Mouse (Mus musculus) embryo, embryonic 11.5 days (tissue): Measurements from ENCODE around the gene Ndc1.
"Not testable (repeated sequence)": the region's sequence is repeated elsewhere in the genome, so short reads cannot be mapped to it uniquely, and the experiment has no call there.

Source experiments
- DNase-seq: peaks from one replicate; pipeline ENCODE4 v3.0.0-alpha.2; 2012; ENCODE audit warnings: low read depth, low spot score

Gene Ndc1

DNA sequence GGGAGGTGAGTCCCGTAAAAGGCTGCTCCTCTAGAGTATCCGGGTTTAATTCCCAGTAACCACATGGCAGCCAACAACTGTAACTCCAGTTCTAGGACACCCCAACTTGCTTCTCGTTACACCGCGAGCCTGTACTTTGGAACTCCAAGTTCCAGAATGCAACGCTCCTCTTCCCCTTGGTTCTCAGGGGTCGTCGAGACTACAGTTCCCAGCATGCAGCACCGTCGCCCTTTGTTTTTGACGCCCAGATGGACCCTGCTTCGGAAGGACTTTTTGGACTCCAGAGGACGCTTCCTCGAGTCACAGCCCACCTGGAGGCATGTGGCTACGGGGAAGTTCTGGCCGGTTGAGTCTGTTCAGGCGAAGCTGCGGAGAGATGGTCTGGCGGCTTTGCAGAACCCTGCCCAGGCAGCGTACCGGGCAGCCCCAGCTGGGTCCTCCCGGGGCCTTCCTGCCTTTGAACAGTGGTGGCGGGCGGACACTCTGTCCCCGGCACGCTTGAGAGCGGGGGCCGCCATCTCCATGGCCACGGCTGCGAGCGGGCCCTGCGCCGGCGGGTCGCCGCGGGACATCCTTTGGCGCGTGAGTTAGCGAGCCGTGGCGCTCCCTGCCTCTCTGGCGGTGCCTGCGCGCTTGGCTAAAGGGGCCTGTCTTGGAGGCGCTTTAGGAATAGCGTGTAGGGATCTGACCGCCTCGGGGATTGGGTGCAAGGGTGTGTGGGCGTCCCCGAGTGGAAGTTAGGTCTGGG is at the start of gene Ndc1:
Gene Ndc1 (plus strand): TSS at position 218 of the 748 bp plus-strand sequence.
- peak; percentile 77 for DNase-seq

DNA sequence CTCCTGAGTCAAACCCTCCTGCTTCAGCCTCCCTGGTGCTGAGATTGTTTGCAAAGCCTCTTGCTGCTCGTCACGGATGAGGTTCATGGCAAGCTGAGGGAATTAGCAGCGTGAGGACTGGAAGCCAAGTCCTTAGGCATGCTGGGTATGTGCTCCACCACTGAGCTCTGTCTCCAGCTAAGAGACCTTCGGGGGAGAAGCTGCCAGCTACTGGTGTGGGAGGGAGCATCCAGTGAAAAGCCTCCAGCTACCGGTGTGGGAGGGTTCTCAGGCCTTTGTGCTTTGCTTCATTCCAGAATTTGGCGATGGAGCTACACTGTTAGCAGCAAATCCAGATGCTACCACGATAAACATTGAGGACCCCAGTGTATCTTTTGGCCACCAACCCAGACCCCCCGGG is 48.9 kb upstream of the Ndc1 start:
- DNase-seq: no peak

GRCm38 (mm10) chr4:107321041-107321440 is 46.5 kb upstream of the Ndc1 start:
- no peak for DNase-seq

DNA sequence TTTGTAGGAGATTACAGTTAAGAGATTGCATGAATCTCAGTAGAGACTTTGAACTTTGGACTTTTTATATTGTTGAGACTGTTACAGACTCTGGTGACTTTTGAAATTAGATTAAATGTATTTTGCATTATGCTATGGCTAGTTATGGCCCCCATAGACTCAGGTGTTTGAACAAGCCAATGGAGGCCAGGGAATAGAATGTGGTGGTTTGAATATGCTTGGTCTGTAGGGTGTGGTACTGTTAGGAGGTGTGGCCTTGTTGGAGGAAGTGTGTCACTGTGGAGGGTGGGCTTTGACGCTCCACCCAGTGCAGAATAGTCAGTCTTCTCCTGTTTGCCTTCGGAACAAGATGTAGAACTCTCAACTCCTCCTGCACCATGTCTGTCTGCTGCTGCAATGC is 44.5 kb upstream of the Ndc1 start:
- DNase-seq: no peak

GRCm38 (mm10) chr4:107328530-107328929 is 39.1 kb upstream of the Ndc1 start:
- no peak for DNase-seq

DNA sequence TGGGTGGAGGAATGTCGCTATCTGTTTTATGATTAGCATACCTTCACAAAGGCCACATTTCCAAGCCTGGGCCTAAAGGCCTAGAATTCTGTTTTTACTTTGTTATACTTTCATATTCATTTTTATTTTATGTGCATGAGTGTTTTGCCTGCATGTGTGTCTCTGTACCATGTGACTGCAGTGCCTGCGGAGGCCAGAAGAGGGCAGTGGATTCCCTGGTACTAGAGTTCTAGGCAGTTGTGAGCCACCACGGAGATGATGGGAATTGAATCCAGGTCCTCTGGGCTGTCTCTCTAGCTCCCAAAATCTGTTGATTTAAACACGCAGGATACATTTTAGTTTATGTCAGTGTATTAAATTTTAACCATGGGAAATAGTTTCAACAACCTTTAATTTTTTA is 34.1 kb upstream of the Ndc1 start:
- DNase-seq: no peak

DNA sequence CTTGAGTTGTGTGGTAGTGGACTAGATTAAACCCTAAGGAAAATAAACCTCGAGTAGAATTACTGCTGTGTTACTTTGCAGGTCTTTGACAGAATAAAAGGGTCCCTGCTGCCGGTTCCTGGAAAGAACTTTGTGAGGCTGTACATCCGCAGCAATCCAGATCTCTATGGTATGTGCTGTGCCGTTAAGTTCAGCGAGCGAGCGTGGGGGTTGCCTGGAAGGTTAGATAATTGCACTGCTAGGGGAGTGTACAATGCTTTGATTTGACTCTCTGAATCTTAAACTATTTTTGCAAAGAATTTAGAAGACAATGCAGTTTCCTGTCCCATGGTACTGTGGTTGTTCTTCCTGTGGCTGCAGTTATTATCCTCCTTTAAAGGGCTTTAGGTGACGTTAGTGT is 31.2 kb upstream of the Ndc1 start:
- no peak for DNase-seq

DNA sequence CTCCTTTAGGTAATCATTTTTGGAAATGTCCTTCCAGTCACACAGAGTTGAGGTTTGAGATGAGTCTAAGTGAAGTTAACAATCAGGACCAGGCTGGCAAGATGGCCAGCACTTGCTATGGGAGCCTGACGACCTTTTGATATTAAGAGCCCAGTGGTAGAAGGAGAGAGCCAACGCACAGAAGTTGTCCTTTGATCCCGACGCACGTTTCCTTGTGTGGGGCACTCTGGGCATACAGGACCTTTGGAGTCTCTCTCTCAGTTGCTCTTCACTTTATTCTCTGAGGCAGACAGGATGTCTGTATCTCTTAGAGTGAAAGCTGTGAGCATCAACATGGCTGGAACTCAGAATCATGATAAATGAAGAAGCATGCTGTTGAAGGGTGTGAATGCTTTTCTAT is 30.1 kb upstream of the Ndc1 start:
- DNase-seq: no peak

GRCm38 (mm10) chr4:107341354-107341753 is 26.2 kb upstream of the Ndc1 start:
- DNase-seq: peak; percentile 22

- DNase-seq: no peak
Measured at GRCm38 (mm10) chr4:107344612-107345011, 23.0 kb upstream of the Ndc1 start.

GRCm38 (mm10) chr4:107347221-107347620 is 20.4 kb upstream of the Ndc1 start:
- no peak for DNase-seq

- no peak for DNase-seq
Measured at GRCm38 (mm10) chr4:107348529-107349310, 18.9 kb upstream of the Ndc1 start.

DNA sequence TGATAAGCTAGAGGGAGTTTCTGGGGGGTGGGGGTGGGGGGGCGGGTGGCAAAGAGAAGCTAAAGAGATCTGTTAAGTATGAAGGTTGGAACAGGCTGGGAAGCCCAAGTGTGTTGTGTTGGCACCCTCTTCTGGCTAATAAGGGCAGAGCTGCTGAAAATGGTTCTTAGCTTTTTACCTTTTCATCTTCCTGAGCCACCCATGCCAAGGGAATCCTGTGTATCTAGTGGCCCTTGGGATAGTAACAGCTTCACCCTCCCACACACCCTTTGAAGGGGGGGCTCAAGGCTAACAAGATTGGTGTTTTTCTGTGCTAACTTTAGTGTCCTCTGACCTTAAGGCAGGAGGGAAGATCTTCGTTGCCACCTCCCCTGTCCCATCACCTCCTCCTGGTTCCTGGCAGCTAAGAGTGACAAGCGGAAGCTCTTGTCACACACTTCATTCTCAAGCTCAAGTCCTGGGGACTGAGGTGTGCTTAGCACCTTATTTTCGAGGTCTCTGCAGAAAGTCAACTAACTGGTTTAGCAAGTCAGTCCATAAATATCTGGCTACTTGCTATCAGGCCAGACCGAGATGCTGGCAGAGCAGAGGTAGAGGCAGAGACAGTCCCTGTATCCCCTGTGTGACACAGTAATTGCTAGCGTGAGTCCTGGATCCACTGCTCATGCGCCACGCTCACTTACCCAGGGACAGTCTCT is 18.1 kb upstream of the Ndc1 start:
- no peak for DNase-seq

DNA sequence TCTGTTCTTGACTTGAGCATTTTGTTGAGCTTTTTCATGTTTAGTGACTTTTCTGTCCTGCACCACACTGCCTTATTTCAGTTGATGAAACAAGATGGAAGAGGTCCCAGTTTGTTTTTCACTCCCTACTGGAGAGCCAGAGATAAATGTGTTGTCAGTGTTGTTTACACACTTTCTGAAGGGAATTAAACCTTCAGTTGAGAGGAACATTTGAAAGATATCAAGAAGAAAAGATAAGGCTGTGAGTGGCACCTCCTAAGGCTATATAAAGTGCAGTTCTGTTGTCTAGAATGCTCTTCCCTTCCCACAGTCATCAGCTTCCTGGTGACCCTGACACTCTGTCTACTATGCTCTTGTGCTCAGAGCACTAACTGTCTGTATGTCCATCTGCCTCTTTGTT is 16.2 kb upstream of the Ndc1 start:
- DNase-seq: no peak

DNA sequence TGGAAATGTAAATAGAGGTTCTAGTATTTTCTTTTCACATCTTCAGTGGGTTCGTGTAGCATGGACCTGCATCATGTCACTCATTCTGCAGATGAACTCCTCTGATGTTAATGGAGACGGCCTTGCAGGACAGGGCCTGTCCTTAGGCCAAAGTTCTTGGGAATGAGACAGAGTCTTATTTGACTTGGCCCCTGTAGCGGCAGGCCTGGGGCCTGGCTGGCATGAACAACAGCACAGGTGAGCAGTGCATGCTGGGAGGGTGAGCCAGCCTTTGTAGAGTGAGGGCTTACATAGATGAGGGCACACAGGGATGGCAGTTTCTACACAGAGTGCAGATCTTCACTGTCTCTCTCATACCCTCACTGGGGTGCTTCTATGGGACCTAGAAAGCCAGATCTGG is 14.0 kb upstream of the Ndc1 start:
- DNase-seq: no peak

GRCm38 (mm10) chr4:107354126-107354525 is 13.5 kb upstream of the Ndc1 start:
- DNase-seq: no peak

DNA sequence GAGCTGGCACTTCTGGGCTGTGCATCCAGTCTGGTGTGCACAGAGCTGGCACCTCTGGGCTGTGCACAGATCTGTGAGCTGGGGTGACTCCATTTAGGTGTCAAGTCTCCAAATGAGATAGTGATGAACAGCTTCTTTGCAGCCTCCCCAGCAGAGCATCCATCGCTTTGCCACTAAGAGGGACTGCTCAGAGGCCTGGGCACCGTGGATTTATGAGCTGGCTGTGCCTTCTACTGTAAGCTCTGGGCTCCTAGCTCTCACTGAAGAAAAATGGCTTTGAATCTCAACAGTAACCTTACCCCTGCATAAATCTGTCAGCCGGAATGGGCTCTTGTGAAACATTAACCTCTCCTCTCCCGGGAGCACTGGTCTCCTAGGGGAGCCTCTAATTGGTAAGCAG is 13.0 kb upstream of the Ndc1 start:
- peak; percentile 67 for DNase-seq

GRCm38 (mm10) chr4:107357172-107357571 is 10.4 kb upstream of the Ndc1 start:
- not testable (repeated sequence) for DNase-seq

DNA sequence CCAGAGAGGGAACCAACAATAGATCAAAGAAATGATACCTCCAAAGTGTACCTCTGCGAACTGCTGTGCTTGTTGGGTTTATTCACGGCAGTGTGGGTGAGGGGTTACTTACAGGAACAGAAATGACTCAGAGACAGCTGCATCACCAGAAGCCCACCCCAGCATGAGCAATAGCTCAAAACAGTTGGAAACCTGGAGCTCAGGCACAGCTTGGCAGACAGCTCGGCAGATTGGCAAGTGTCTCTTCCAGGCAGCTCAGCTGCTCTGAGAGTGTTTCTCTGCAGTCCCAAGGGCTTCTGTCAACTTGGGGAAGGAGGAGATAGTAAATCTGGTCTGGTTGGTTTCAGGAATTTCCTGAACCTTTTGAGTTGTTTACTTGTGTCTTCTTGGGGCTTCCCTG is 9.1 kb upstream of the Ndc1 start:
- DNase-seq: no peak

DNA sequence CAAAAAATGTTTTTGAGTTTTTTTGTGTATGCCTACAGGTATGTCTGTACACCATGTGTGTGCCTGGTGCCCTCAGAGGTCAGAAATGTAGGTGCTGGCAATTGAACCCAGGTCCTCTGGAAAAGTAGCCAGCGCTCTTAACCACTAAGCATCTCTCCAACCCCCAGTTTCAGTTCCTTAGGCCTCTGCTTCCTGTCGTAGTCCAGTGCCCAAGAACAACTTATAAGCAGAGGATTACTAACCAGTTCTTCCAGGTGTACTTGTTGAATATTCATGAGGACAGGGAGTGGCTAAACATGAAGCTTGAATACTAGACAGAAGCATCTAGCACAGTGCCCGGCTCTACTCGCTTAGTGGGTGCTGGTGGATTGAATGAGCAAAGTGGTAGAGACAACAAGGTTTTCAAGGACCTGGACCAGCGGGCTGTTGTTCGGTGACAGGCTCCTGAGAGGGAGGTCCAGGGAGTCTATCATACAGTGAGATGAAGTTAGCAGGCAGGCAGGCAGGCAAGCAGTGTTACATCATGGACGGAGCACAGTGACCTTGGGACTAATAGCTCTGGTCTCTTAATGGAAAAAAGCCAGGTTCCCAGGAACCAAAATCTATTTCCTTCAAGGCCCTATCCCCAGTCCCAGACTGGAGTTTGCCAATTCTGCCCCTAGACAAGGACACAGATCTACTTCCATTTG is 7.0 kb upstream of the Ndc1 start:
- DNase-seq: no peak

- no peak for DNase-seq
Measured at GRCm38 (mm10) chr4:107362755-107363154, 4.8 kb upstream of the Ndc1 start.

DNA sequence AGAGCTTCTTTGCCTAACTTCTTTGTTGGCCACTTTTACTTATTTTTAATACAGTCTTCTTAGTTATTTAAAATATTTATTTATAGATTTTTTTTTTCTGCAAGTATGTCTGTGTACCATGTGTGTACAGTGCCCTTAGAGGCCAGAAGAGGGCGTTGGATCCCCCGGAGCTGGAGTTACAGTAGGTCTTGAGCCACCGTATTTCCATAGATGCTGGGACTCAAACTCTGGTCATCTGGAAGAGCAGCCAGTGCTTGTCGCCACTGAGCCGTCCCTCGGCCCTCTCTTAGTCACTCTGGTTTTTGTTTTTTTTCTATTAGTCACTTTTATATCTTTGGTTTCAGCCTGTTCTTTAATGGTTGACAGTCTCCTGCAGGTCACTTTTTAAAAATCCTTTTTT is 4.0 kb upstream of the Ndc1 start:
- no peak for DNase-seq
